Mouse (Mus musculus) E14TG2a.4 (cell line): ENCODE measurements around the gene Stxbp6.

Experiments used
- CTCF ChIP-seq: conservative IDR thresholded peaks from 2 replicates; pipeline ENCODE4 v1.5.1; 2014; ENCODE audit warnings: low read length
- NANOG ChIP-seq: IDR thresholded peaks from 2 replicates; pipeline ENCODE4 v1.6.1; 2014; ENCODE audit warnings: borderline replicate concordance, low read length, mixed read lengths
- POU5F1 ChIP-seq: IDR thresholded peaks from 2 replicates; pipeline ENCODE4 v1.6.1; 2014; ENCODE audit warnings: low read length, borderline replicate concordance

DNA sequence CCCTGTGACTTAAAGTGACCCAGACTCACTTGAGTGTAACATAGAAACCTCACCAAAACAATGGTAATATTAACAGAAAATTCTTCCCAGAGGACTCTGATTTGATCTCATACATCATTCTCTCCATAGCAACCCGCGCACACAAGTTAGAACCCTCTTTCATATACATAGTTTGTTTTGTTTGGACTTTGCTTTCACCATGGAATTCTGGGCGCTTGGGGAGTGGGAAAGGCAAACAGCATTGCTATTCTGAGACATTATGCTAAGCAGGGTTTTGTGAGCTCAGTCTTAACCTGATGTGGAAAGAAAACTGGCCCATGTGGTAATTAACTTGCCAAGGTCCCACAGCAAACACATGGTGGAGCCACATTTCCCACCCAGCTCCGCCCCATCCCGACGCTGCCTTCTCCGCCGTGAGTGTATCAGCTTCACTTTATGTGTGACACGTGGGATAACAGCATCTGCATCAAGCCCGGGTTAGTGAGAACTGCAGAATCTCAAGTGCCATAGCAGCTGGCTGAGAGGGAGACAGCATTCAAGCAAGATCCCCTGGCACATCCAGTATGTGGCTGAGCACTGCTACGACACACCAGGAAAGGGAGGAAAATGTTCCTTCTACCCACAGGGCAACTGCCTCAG lies 7.3 kb downstream of the Stxbp6 start:
- no peak for TF ChIP-seq CTCF
- no peak for TF ChIP-seq POU5F1
- TF ChIP-seq NANOG, result no peak
